Mouse (Mus musculus) midbrain, embryonic 15.5 days (tissue): ENCODE data around the gene Dad1. TPM values are rescaled to one million over a fixed set of nuclear protein-coding genes. Genes with fewer than 3 reads are reported as not detected.

Experiments
- ATAC-seq: fragments of 200-750 bp; cut with Nextera tagmentation; replicated peaks from 2 replicates; pipeline ENCODE4 v1.8.0; 2017; ENCODE audit warnings: moderate TSS enrichment
- H3K27ac ChIP-seq: fragments of 300-500 bp; sonication (generic); 2 replicates; pipeline ENCODE4 v1.5.1; 2015; ENCODE audit warnings: mild to moderate bottlenecking, inconsistent platforms
- H3K27me3 ChIP-seq: fragments of 300-500 bp; sonication (generic); replicated peaks from 2 replicates; pipeline ENCODE4 v1.6.1; 2015; ENCODE audit warnings: inconsistent platforms
- H3K36me3 ChIP-seq: fragments of 300-500 bp; sonication (generic); replicated peaks from 2 replicates; pipeline ENCODE4 v1.6.1; 2015; ENCODE audit warnings: inconsistent platforms
- H3K4me1 ChIP-seq: fragments of 300-500 bp; sonication (generic); 2 replicates; pipeline ENCODE4 v1.6.1; 2015; ENCODE audit warnings: inconsistent platforms
- H3K4me2 ChIP-seq: fragments of 300-500 bp; sonication (generic); 2 replicates; pipeline ENCODE4 v1.6.1; 2015; ENCODE audit warnings: inconsistent platforms, mild to moderate bottlenecking, moderate library complexity
- H3K4me3 ChIP-seq: fragments of 300-500 bp; sonication (generic); 2 replicates; pipeline ENCODE4 v1.5.1; 2015; ENCODE audit warnings: mild to moderate bottlenecking, inconsistent platforms
- H3K9ac ChIP-seq: fragments of 300-500 bp; sonication (generic); 2 replicates; pipeline ENCODE4 v1.6.1; 2015; ENCODE audit warnings: mild to moderate bottlenecking, inconsistent platforms
- H3K9me3 ChIP-seq: fragments of 300-500 bp; sonication (generic); 2 replicates; pipeline ENCODE4 v1.6.1; 2016; ENCODE audit warnings: inconsistent platforms
- WGBS: fragments of 180-500 bp; shearing (Covaris S2); methylation state at CpG from one replicate; pipeline ENCODE4 v1.1.7; 2015; ENCODE audit warnings: mixed read lengths; 5-methylcytosine and 5-hydroxymethylcytosine counted together
- polyA plus RNA-seq: library from polyadenylated mRNA; unstranded; fragments of >200 nt; fragmentation: Nextera tagmentation; extraction: Ambion mirVana; gene quantifications from 2 replicates; pipeline ENCODE4 v1.2.1, GENCODE M21; 2015

Gene Dad1
- 329 and 335 TPM in 2 replicates for polyA plus RNA-seq

DNA sequence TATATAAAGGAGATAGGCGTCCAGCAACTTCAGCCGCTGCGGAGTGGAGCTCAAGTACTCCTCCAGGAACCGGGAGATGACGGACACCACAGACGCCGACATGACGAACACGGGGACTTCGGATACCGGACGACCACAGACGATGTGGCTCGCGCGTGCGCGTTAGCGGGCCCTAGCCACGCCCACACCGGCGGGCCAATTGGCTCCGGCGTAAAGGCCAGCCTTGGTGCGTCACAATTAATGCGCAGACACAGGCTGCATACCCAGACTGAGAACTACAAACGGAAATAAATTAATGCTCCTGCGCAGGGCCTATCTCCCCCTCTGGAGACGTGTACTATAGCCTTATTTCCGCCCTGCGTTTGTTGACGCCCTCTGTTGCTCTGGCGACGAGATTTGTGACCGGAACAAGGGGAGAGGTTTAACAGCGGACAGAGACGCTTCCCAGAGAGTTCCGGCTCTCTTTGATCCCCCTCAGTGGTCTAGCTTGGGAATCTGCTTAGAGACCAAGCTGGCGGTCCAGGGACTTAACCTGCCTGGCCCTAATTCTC is at the start of gene Dad1, which contains the start of gene Abhd4:
Dad1 (minus strand) TSS at position 364 of the 551 bp plus-strand sequence.
Abhd4 (plus strand) TSS at position 448 of the 551 bp plus-strand sequence.
- H3K4me1 ChIP-seq: peaks cover 54% of the 10 kb centered on the region
- no peaks in the 10 kb centered on the region for H3K9me3 ChIP-seq
- whole genome bisulfite sequencing: under 1% methylated on average over 39 of the region's 39 CpGs
- ATAC-seq: peak; percentile 100
- peak within 1 kb of the TSS; percentile 89 for H3K4me2 ChIP-seq
- H3K9ac ChIP-seq: peak within 1 kb of the TSS; percentile 76
- peak within 1 kb of the TSS; percentile 88 for H3K4me3 ChIP-seq
- H3K36me3 ChIP-seq: no peaks in the 10 kb centered on the region
- peak within 1 kb of the TSS; percentile 90 for H3K27ac ChIP-seq
- no peaks in the 10 kb centered on the region for H3K27me3 ChIP-seq

DNA sequence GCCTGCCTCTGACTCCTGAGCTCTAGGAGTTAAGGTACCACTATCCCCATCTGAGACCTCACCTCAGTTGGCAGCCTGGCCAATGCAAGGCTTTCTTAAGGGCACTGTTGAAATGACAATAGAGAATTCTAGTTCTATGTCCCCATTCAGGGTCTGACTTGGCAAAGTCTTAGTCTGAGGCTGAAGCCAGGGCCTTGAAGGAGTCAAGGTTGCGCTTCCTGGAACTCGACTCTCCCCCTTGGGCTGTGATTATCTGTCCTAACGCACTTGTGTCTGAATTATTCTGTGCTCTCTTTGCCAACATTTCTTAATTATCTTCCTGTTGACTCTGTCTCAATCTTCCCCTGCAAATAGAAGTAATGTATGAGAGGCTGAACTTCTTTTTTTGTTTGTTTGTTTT is 46.8 kb upstream of the Dad1 start:
- WGBS: 92% methylated on average over 3 of the region's 3 CpGs
- ATAC-seq: no peak
- H3K4me2 ChIP-seq: no peak overlapping the region

DNA sequence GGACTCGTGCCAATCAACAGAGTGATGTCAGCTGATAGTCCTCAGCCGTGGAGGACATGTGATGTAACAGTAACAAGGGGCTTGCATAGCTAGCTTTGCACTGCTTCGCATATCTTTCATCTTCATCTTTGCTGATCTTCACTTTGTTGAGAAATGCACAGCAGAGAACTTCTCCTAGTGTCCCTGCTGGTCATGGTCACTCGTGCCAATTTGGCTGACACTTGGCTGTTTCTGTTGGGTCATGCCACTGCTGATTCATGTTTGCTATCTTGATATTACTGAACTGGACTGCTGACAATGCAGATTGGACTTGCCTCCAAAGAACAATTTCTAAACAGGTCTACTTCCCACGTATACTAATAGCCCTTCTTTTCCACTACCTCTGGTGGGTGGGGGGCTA is 46.2 kb upstream of the Dad1 start:
- Histone ChIP-seq H3K27ac (no peak overlapping the region), H3K4me1 (no peaks in the 10 kb centered on the region), H3K4me3 (no peak overlapping the region), H3K36me3 (no peaks in the 10 kb centered on the region), H3K9ac (no peak overlapping the region), H3K9me3 (no peaks in the 10 kb centered on the region), H3K4me2 (no peak overlapping the region), H3K27me3 (no peaks in the 10 kb centered on the region)
- ATAC-seq: no peak
- WGBS: 86% methylated on average over 5 of the region's 5 CpGs

More for the DNA sequence above, 46.8 kb upstream of the Dad1 start:
- no peaks in the 10 kb centered on the region for H3K27me3 ChIP-seq
- H3K27ac ChIP-seq: no peak overlapping the region
- H3K4me3 ChIP-seq: no peak overlapping the region
- no peak overlapping the region for H3K9ac ChIP-seq
- no peaks in the 10 kb centered on the region for H3K36me3 ChIP-seq
- H3K9me3 ChIP-seq: no peaks in the 10 kb centered on the region
- H3K4me1 ChIP-seq: no peaks in the 10 kb centered on the region

DNA sequence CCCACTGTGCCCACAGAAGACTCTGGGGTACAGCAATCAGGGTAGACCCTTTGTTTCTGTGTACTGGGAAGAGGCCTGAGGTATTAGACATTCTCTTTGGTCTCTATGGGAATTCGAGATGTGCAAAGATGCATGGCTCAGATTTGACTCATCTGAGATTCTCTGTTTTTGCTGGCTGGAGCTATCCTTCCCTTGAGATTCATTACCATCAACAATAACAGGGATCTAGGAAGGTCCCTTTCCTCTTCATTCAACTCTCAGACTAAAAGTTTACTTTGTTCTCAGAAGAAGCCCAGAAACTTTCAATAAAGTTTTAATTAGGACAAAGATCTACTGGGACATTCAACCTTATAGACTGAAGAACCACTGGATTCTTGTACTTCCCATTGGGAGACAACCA is 30.9 kb upstream of the Dad1 start, which contains the start of gene Olfr49:
Olfr49 (minus strand) TSS at position 101 of the 400 bp plus-strand sequence.
- no peaks in the 10 kb centered on the region for H3K27me3 ChIP-seq
- no peak for ATAC-seq
- WGBS: 73% methylated on average over 1 of the region's 1 CpGs

DNA sequence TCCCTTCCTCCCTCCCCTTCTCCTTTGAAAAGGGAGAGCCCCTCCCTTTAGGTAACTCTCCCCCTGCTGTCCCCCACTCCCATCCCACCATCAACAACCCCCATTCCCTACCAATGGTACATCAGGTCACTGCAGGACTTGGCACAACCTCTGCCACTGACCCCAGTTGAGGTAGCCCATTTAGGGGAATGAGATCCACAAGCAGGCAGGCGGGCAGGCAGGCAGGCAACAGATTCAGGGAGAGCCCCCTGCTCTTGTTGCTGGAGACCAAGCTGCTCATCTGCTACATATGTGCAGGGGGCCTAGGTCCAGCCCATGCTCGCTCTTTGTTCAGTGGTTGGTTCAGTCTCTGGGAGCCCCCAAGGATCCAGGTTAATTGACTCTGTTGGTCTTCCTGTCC is 22.5 kb upstream of the Dad1 start:
- Histone ChIP-seq H3K4me2 (no peak overlapping the region), H3K4me1 (no peaks in the 10 kb centered on the region), H3K27ac (no peak overlapping the region), H3K9me3 (no peaks in the 10 kb centered on the region), H3K9ac (no peak overlapping the region), H3K36me3 (no peaks in the 10 kb centered on the region), H3K27me3 (no peaks in the 10 kb centered on the region), H3K4me3 (no peak overlapping the region)
- 75% methylated on average over 2 of the region's 2 CpGs for WGBS
- no peak for ATAC-seq

More for the DNA sequence above, 30.9 kb upstream of the Dad1 start, which contains the start of gene Olfr49:
- no peaks in the 10 kb centered on the region for H3K4me1 ChIP-seq
- no peaks in the 10 kb centered on the region for H3K36me3 ChIP-seq
- H3K9ac ChIP-seq: no peak within 1 kb of the TSS
- H3K4me2 ChIP-seq: no peak within 1 kb of the TSS
- H3K4me3 ChIP-seq: no peak within 1 kb of the TSS
- no peaks in the 10 kb centered on the region for H3K9me3 ChIP-seq
- H3K27ac ChIP-seq: no peak within 1 kb of the TSS

DNA sequence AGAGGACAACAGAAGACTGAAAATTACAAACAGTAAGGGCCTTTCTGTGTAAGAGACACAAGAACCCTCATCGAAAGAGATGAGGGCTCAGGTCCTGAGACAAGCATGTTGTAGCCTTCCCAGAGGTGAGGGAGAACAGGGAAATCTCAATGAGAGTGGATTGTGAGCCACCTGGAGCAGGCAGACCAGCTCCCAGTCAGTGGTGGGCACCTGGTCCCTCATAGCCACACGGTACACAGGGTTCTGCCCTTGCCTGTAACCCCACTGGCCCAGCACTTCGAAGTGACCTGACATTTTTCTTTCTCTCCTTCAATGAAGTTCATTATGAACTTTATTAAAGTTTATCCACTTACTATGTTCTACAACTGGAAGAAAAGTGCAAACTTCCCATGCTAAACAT is 18.8 kb upstream of the Dad1 start:
- Histone ChIP-seq H3K4me1 (no peaks in the 10 kb centered on the region), H3K4me3 (no peak overlapping the region), H3K36me3 (no peaks in the 10 kb centered on the region; the same call in 1 of the 2 replicates), H3K27me3 (no peaks in the 10 kb centered on the region), H3K4me2 (no peak overlapping the region), H3K9me3 (no peaks in the 10 kb centered on the region), H3K9ac (no peak overlapping the region), H3K27ac (no peak overlapping the region)
- WGBS: 80% methylated on average over 3 of the region's 3 CpGs
- no peak for ATAC-seq

DNA sequence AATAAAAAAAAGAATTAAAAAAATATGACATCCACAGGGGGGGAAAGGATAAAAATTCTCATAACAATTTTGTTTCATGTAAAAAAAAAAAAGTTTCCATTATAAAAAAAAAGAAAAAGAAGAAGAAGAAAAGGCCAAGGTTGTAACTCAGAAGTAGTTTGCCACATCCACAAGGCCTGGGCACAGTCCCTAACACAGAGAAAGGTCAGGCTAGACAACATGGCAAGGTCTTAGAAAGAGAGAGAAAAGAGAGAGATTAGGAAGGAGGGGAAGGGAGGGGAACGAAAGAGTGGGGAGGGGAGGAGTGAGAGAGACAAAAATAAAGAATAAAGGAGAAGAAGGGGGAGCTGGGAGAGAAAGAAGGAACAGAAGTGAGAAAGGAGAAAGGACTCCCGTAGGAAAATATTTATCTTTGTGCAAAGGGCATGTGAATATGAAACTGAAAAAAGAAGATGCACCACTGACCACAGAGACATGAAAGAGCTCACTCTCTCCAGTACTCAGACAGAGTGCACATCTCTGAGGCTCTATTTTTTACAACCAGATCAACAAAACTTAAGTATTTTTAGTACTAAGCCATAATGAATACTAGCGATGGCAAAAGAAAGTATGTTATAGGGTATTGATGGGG is 18.2 kb upstream of the Dad1 start:
- Histone ChIP-seq H3K27me3 (no peaks in the 10 kb centered on the region), H3K4me3 (no peak overlapping the region), H3K9ac (no peak overlapping the region), H3K9me3 (no peaks in the 10 kb centered on the region), H3K27ac (no peak overlapping the region), H3K36me3 (no peaks in the 10 kb centered on the region; the same call in 1 of the 2 replicates), H3K4me1 (no peaks in the 10 kb centered on the region), H3K4me2 (no peak overlapping the region)
- ATAC-seq: no peak
- WGBS: 74% methylated on average over 3 of the region's 3 CpGs

DNA sequence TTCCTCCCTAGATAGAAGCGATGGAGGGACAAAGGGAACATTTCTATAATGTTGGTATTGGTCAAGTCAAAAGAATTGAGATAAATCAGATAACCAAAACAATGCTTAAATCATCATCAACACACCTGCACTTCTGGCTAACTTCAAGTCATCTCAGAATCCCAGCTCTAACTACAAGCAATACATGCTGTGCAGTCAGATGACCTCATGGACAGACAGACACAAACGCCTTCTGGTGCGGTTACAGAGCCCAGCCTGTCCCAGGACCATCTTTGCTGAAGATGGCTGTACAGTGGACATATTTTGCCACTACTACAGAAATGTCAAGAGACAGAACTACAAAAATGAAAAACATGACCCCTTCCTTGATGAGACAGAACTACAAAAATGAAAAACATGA is 16.5 kb upstream of the Dad1 start:
- Histone ChIP-seq H3K4me3 (no peak overlapping the region), H3K9ac (no peak overlapping the region), H3K27me3 (no peaks in the 10 kb centered on the region), H3K9me3 (no peaks in the 10 kb centered on the region), H3K4me2 (no peak overlapping the region), H3K27ac (no peak overlapping the region), H3K36me3 (no peaks in the 10 kb centered on the region; the same call in 1 of the 2 replicates), H3K4me1 (no peaks in the 10 kb centered on the region)
- WGBS: 87% methylated on average over 3 of the region's 3 CpGs
- ATAC-seq: no peak

DNA sequence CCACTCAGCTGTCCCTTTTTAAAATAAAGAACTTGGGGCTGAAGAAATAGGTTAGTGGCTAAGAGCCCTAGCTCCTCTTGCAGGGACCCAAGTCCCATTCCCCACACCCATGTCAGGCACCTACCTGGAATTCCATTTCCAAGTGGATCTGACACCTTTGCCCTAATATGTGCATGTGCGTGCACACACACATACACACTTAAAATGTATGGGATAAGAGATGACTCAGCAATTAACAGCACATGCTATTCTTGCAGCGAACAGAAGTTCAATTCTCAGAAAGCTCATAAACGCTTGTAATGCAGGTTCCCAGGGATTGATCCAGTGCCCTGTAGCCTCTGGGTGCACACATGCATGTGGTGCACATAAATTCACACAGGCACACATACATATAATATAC is 15.7 kb upstream of the Dad1 start:
- Histone ChIP-seq H3K9me3 (no peaks in the 10 kb centered on the region), H3K4me3 (no peak overlapping the region), H3K27ac (no peak overlapping the region), H3K4me1 (no peaks in the 10 kb centered on the region), H3K36me3 (no peaks in the 10 kb centered on the region; the same call in 1 of the 2 replicates), H3K27me3 (no peaks in the 10 kb centered on the region), H3K9ac (no peak overlapping the region), H3K4me2 (no peak overlapping the region)
- 93% methylated on average over 3 of the region's 3 CpGs for WGBS
- no peak for ATAC-seq

DNA sequence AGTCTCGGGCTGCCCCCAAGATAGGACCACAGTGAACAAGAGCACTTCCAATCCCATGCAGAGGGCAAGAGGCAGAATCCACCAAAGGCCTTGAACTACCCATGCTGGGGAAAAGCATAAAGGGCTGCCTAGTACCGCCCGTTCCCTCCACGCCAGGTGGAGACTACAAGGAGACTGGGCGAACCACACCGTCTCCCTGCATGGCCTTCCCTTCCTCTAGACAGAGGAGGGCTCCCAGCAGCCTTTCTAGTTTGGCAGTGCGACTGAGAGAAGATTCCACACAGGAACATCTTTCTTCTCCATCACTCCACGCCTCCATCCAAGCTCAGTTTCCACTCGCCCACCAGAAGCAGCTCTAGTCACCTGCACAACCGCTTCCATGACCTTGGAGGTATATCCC is 14.1 kb upstream of the Dad1 start:
- Histone ChIP-seq H3K9me3 (no peaks in the 10 kb centered on the region), H3K4me1 (no peaks in the 10 kb centered on the region), H3K4me2 (no peak overlapping the region), H3K36me3 (no peaks in the 10 kb centered on the region; the same call in 1 of the 2 replicates), H3K27me3 (no peaks in the 10 kb centered on the region), H3K9ac (no peak overlapping the region), H3K27ac (no peak overlapping the region), H3K4me3 (no peak overlapping the region)
- 88% methylated on average over 10 of the region's 10 CpGs for WGBS
- ATAC-seq: no peak

DNA sequence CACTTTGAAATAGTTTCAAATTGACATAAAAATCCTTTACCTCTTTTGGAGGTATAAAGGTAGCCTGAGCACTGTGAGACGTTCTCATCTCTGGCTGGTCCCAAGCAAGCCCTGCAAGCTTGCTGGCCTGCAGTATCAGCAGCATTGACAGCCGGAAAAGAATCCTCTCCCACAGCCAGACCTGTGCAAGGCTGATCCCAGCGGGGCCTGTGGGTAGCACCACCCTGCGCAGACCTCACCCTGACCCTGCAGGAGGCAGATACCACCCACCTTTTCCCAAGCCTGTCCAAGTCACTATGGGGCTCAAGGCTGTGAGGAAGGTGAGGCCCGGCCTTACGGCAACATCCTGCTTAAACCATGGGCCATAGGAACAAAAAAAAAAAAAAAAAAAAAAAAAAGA is 12.0 kb upstream of the Dad1 start:
- 79% methylated on average over 6 of the region's 6 CpGs for WGBS
- H3K27ac ChIP-seq: no peak overlapping the region
- H3K4me2 ChIP-seq: no peak overlapping the region
- no peak overlapping the region for H3K9ac ChIP-seq
- no peaks in the 10 kb centered on the region; the same call in 1 of the 2 replicates for H3K36me3 ChIP-seq
- H3K4me1 ChIP-seq: no peaks in the 10 kb centered on the region
- ATAC-seq: no peak
- H3K4me3 ChIP-seq: no peak overlapping the region
- H3K9me3 ChIP-seq: no peaks in the 10 kb centered on the region
- H3K27me3 ChIP-seq: no peaks in the 10 kb centered on the region

DNA sequence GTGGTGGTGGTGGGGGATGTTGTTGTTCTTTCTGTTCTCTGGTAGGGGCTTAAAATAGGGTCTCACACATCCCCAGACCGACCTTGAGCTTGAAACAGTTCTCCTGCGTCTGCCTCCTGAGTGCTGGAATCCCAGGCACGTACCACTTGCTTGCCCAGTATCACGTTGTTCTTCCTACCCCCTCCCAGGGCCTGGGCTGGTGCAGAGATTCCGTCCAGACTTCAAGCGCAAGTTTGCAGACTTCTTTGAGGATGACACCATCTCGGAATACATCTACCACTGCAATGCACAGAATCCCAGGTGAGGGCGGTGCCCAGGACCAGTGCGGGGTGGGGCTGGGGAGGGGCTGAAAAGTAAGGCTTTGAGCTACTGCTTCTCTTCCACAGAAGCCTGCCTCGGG is 11.2 kb upstream of the Dad1 start:
- no peak overlapping the region for H3K9ac ChIP-seq
- H3K4me1 ChIP-seq: peaks cover 2% of the 10 kb centered on the region; the same call in 1 of the 2 replicates
- H3K27me3 ChIP-seq: no peaks in the 10 kb centered on the region
- no peaks in the 10 kb centered on the region; the same call in 1 of the 2 replicates for H3K36me3 ChIP-seq
- H3K4me3 ChIP-seq: no peak overlapping the region
- 39% methylated on average over 10 of the region's 10 CpGs for WGBS
- H3K9me3 ChIP-seq: no peaks in the 10 kb centered on the region
- H3K4me2 ChIP-seq: no peak overlapping the region
- H3K27ac ChIP-seq: no peak overlapping the region
- ATAC-seq: no peak

DNA sequence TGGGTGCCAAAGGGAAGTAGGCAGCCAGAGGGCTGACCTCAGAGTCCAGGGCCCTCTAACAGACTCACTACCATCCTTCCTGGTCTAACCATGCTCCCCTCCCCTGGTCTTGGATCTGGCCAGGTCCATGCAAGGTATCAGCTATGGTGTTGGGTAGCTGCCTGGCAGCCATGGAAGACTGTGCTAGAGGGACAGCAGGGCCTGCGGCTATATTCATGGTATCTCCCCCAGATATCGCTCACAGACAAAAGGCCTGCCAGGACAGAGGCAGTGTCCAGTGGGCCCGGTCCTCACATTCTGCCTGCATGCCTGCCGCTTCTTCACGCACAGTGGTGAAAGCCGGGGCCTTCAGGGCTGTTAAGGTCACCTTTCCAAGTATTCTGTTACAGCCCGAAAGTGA is 10.3 kb upstream of the Dad1 start:
- Histone ChIP-seq H3K9ac (no peak overlapping the region), H3K36me3 (no peaks in the 10 kb centered on the region; the same call in 1 of the 2 replicates), H3K9me3 (no peaks in the 10 kb centered on the region), H3K4me1 (peaks cover 9% of the 10 kb centered on the region; the same call in 1 of the 2 replicates), H3K4me3 (no peak overlapping the region), H3K27ac (no peak overlapping the region), H3K27me3 (no peaks in the 10 kb centered on the region), H3K4me2 (no peak overlapping the region)
- WGBS: 89% methylated on average over 7 of the region's 7 CpGs
- no peak for ATAC-seq
